Comparison of ENCODE assay signal across 8 mouse cellular contexts in genomic region chr11:88069246-88069570, GRCm38 (mm10). TPM values are rescaled to one million over a fixed set of nuclear protein-coding genes. Genes with fewer than 3 reads are reported as not detected.
A peak's percentile ranks its signal among the peaks of the same experiment; 100 is the strongest.
DNase-seq lines count a peak whose midpoint lies in the region; ATAC-seq and TF ChIP-seq lines count a peak whose summit lies in the region.

No protein-coding gene starts in this region.

- dilution Hi-C loops in CH12.LX (cut with MboI; ENCODE audit: extremely low pct_ligation_motif_present, extremely low pct_unique_long_range_greater_than_20kb, low sequenced_read_pairs), result loop anchor here (25.0 kb wide), 1 partner anchor 118 kb away; no protein-coding TSS in a partner anchor

- H3K4me2 ChIP-seq in heart, embryonic 11.5 days, result peak overlapping the region; percentile 94
- H3K4me2 ChIP-seq in CH12.LX (ENCODE audit: insufficient read depth, low read depth, poor library complexity, severe bottlenecking), result peak overlapping the region; percentile 98
- peak overlapping the region; percentile 92 for H3K4me2 ChIP-seq in forebrain, embryonic 14.5 days (ENCODE audit: low read length)
- H3K4me2 ChIP-seq in liver, embryonic 16.5 days (ENCODE audit: low read depth, low read length), result peak overlapping the region; percentile 88

- in situ Hi-C loops in CH12.LX (cut with MboI; ENCODE audit: low pct_ligation_motif_present, low pct_unique_long_range_greater_than_20kb, low sequenced_read_pairs), result no loop called here

- H3K4me3 ChIP-seq in heart, embryonic 11.5 days (ENCODE audit: low read depth, low read length), result peak overlapping the region; percentile 98
- H3K4me3 ChIP-seq in CH12.LX (replicated peaks in 1 of 3; ENCODE audit: low read depth in 2 of 3, low read length in 2 of 3, poor library complexity in 1 of 3), result peak overlapping the region; percentile 41 to 84 (median 79)
- H3K4me3 ChIP-seq in forebrain, embryonic 14.5 days (ENCODE audit: low read depth, low read length), result peak overlapping the region; percentile 96
- H3K4me3 ChIP-seq in liver, embryonic 16.5 days (ENCODE audit: low read depth, low read length), result peak overlapping the region; percentile 91

- no peak; the same call in 1 of the 2 replicates for TF ChIP-seq EP300 in CH12.LX (IDR thresholded peaks at IDR 0.05; ENCODE audit: low read length)

- TF ChIP-seq POLR2A in CH12.LX (IDR thresholded peaks at IDR 0.05; ENCODE audit: low read depth, low read length), result no peak

- no peaks in the 10 kb centered on the region for H3K27me3 ChIP-seq in heart, embryonic 11.5 days (ENCODE audit: control insufficient read depth, insufficient read depth, low read length)
- no peaks in the 10 kb centered on the region for H3K27me3 ChIP-seq in CH12.LX (replicated peaks)
- no peaks in the 10 kb centered on the region for H3K27me3 ChIP-seq in forebrain, embryonic 14.5 days (replicated peaks; ENCODE audit: control insufficient read depth, insufficient read depth, low read length)
- H3K27me3 ChIP-seq in liver, embryonic 16.5 days (ENCODE audit: control insufficient read depth, insufficient read depth, low read depth, low read length), result no peaks in the 10 kb centered on the region

- no peak for TF ChIP-seq CTCF in CH12.LX (conservative IDR thresholded peaks at IDR 0.05 in 1 of 2, IDR thresholded peaks at IDR 0.05 in 1 of 2; ENCODE audit: low read depth in 2 of 2, low read length in 2 of 2)

- no peak; the same call in 1 of the 2 replicates for TF ChIP-seq RAD21 in CH12.LX (IDR thresholded peaks at IDR 0.05; ENCODE audit: low read depth, low read length)

- H3K79me2 ChIP-seq in CH12.LX (replicated peaks; ENCODE audit: control insufficient read depth, extremely low read depth, insufficient read depth, poor library complexity, severe bottlenecking), result peaks cover 43% of the 10 kb centered on the region

- H3K36me3 ChIP-seq in heart, embryonic 11.5 days (ENCODE audit: control insufficient read depth, insufficient read depth, low read length), result no peaks in the 10 kb centered on the region
- H3K36me3 ChIP-seq in CH12.LX (replicated peaks in 1 of 2; ENCODE audit: control insufficient read depth in 1 of 2, insufficient read depth in 1 of 2, low read length in 1 of 2), result peaks cover 9 to 12% of the 10 kb centered on the region in 2 experiments
- peaks cover 13% of the 10 kb centered on the region for H3K36me3 ChIP-seq in forebrain, embryonic 14.5 days (ENCODE audit: control insufficient read depth, insufficient read depth, low read length)
- peaks cover 5% of the 10 kb centered on the region; the same call in 1 of the 2 replicates for H3K36me3 ChIP-seq in liver, embryonic 16.5 days (ENCODE audit: control insufficient read depth, insufficient read depth)

- WGBS in heart, embryonic 11.5 days (ENCODE audit: insufficient replicate concordance), result 1% methylated on average over 12 of the region's 12 CpGs
- 0% methylated on average over 12 of the region's 12 CpGs for WGBS in forebrain, embryonic 14.5 days
- under 1% methylated on average over 12 of the region's 12 CpGs for WGBS in liver, embryonic 16.5 days (ENCODE audit: insufficient replicate concordance)

- peak overlapping the region; percentile 97 for H3K27ac ChIP-seq in heart, embryonic 11.5 days (ENCODE audit: low read depth, low read length)
- no peak overlapping the region for H3K27ac ChIP-seq in CH12.LX (ENCODE audit: insufficient read depth, low read depth)
- H3K27ac ChIP-seq in forebrain, embryonic 14.5 days (ENCODE audit: low read depth, low read length), result peak overlapping the region; percentile 98
- peak overlapping the region; percentile 93 for H3K27ac ChIP-seq in liver, embryonic 16.5 days (ENCODE audit: low read length)

- no peak for ATAC-seq in heart, embryonic 11.5 days (replicated peaks; ENCODE audit: insufficient number of reproducible peaks, low FRiP score, low TSS enrichment)
- ATAC-seq in forebrain, embryonic 14.5 days, result no peak
- no peak for ATAC-seq in liver, embryonic 16.5 days (ENCODE audit: low read depth)
- ATAC-seq in inflammation-experienced regulatory T-cells, adult 6 months, result no peak

- DNase-seq in heart, adult 9 months (ENCODE audit: low spot score in 2 of 2), result no peak
- no peak for DNase-seq in CH12.LX (ENCODE audit: extremely low read depth)
- DNase-seq in forebrain, embryonic 14.5 days (ENCODE audit: low spot score), result no peak
- DNase-seq in natural killer cell, adult 2 months (ENCODE audit: low spot score in 2 of 2), result no peak
- no peak for DNase-seq in adrenal gland, postnatal 25 days

- peaks cover 18% of the 10 kb centered on the region for H3K4me1 ChIP-seq in heart, embryonic 11.5 days (ENCODE audit: control insufficient read depth, insufficient read depth, low read length)
- peaks cover 4 to 30% of the 10 kb centered on the region in 2 experiments; a peak in 3 of 4 replicates for H3K4me1 ChIP-seq in CH12.LX (ENCODE audit: control insufficient read depth in 1 of 2, insufficient read depth in 2 of 2)
- peaks cover 29% of the 10 kb centered on the region for H3K4me1 ChIP-seq in forebrain, embryonic 14.5 days (ENCODE audit: control insufficient read depth, insufficient read depth, low read length)
- peaks cover 26% of the 10 kb centered on the region for H3K4me1 ChIP-seq in liver, embryonic 16.5 days (ENCODE audit: control insufficient read depth, low read depth, low read length)

- H3K9me3 ChIP-seq in heart, embryonic 11.5 days (replicated peaks; ENCODE audit: control insufficient read depth, low read length), result no peaks in the 10 kb centered on the region
- H3K9me3 ChIP-seq in CH12.LX (replicated peaks; ENCODE audit: low read length), result no peaks in the 10 kb centered on the region
- H3K9me3 ChIP-seq in forebrain, embryonic 14.5 days (replicated peaks; ENCODE audit: control insufficient read depth, low read length), result no peaks in the 10 kb centered on the region
- H3K9me3 ChIP-seq in liver, embryonic 16.5 days (replicated peaks; ENCODE audit: control insufficient read depth, low read length), result no peaks in the 10 kb centered on the region

- peak overlapping the region; percentile 97 for H3K9ac ChIP-seq in heart, embryonic 11.5 days (ENCODE audit: low read depth, low read length)
- peak overlapping the region; percentile 98 for H3K9ac ChIP-seq in CH12.LX (ENCODE audit: insufficient read depth, low read depth)
- peak overlapping the region; percentile 99 for H3K9ac ChIP-seq in forebrain, embryonic 14.5 days (ENCODE audit: low read length)
- peak overlapping the region; percentile 90 for H3K9ac ChIP-seq in liver, embryonic 16.5 days (ENCODE audit: low read depth, low read length)

TF ChIP-seq in CH12.LX, 34 proteins besides CTCF, POLR2A, EP300 and RAD21:
- no peak for TF ChIP-seq ZKSCAN1 (IDR thresholded peaks at IDR 0.05; ENCODE audit: borderline replicate concordance, low read depth, low read length)
- 0 out of 2 replicates have a peak, but pooled peaks have one; percentile 23 for TF ChIP-seq ZMIZ1 (IDR thresholded peaks at IDR 0.05; ENCODE audit: low read depth, low read length)
- peak; percentile 4; the same call in 1 of the 2 replicates for TF ChIP-seq CHD2 (IDR thresholded peaks at IDR 0.05; ENCODE audit: low read length)

RNA-seq across cellular contexts. Expression of gene Vezf1, which starts 1.1 kb away (rescaled TPM):
- 24.8 and 26.4 TPM in 2 replicates for polyA plus RNA-seq in heart, embryonic 11.5 days (2014; fragmentation: Nextera tagmentation; extraction: Ambion mirVana)
- total RNA-seq in CH12.LX (2012; rRNA removed), result 5.6 and 7.4 TPM in 2 replicates
- total RNA-seq in CH12.LX (2014; rRNA removed), result 8.3 and 9.8 TPM in 2 replicates
- 10.1 and 11.4 TPM in 2 replicates for polyA plus RNA-seq in CH12.LX (2012; ENCODE audit: insufficient read length, low read depth)
- polyA plus RNA-seq in forebrain, embryonic 14.5 days (2014; fragmentation: Nextera tagmentation; extraction: Ambion mirVana), result 60.0 and 64.7 TPM in 2 replicates
- polyA plus RNA-seq in liver, embryonic 16.5 days (2015; fragmentation: Nextera tagmentation; extraction: Ambion mirVana), result 7.3 and 7.7 TPM in 2 replicates
- 10 to 100 TPM; 19.3 to 25.6 (median 21.5) TPM for polyA plus RNA-seq in inflammation-experienced regulatory T-cells, adult 6 months (2017; shearing (Covaris generic))
- total RNA-seq in adrenal gland, postnatal 25 days (2021), result 45.8 and 51.8 TPM in 2 replicates

RNA-seq across cellular contexts. Expression of gene Srsf1, which starts 22.0 kb away (rescaled TPM):
- polyA plus RNA-seq in heart, embryonic 11.5 days (2014; fragmentation: Nextera tagmentation; extraction: Ambion mirVana), result 205 and 242 TPM in 2 replicates
- total RNA-seq in CH12.LX (2012; rRNA removed) (416 and 617 TPM in 2 replicates), CH12.LX (2014; rRNA removed) (812 and 852 TPM in 2 replicates)
- polyA plus RNA-seq in CH12.LX (2012; ENCODE audit: insufficient read length, low read depth), result 705 and 730 TPM in 2 replicates
- polyA plus RNA-seq in forebrain, embryonic 14.5 days (2014; fragmentation: Nextera tagmentation; extraction: Ambion mirVana), result 340 and 348 TPM in 2 replicates
- 101 and 102 TPM in 2 replicates for polyA plus RNA-seq in liver, embryonic 16.5 days (2015; fragmentation: Nextera tagmentation; extraction: Ambion mirVana)
- 10 to 100 TPM; 40.8 to 52.4 (median 50.5) TPM for polyA plus RNA-seq in inflammation-experienced regulatory T-cells, adult 6 months (2017; shearing (Covaris generic))
- 226 and 298 TPM in 2 replicates for total RNA-seq in adrenal gland, postnatal 25 days (2021)

RNA-seq across cellular contexts. Expression of gene Cuedc1, which starts 28.6 kb away (rescaled TPM):
- polyA plus RNA-seq in heart, embryonic 11.5 days (2014; fragmentation: Nextera tagmentation; extraction: Ambion mirVana), result 11.6 and 11.7 TPM in 2 replicates
- total RNA-seq in CH12.LX (2012; rRNA removed) (0.34 and 0.47 TPM in 2 replicates), CH12.LX (2014; rRNA removed) (0.18 and 0.20 TPM in 2 replicates)
- polyA plus RNA-seq in CH12.LX (2012; ENCODE audit: insufficient read length, low read depth), result 0.51 and 0.76 TPM in 2 replicates
- polyA plus RNA-seq in forebrain, embryonic 14.5 days (2014; fragmentation: Nextera tagmentation; extraction: Ambion mirVana), result 13.0 and 18.6 TPM in 2 replicates
- 0.33 and 0.57 TPM in 2 replicates for polyA plus RNA-seq in liver, embryonic 16.5 days (2015; fragmentation: Nextera tagmentation; extraction: Ambion mirVana)
- polyA plus RNA-seq in inflammation-experienced regulatory T-cells, adult 6 months (2017; shearing (Covaris generic)), result 1 to 10 TPM; 2.0 to 6.4 (median 5.2) TPM
- 50.7 and 68.6 TPM in 2 replicates for total RNA-seq in adrenal gland, postnatal 25 days (2021)
